Mouse (Mus musculus) C2C12 (cell line): Measurements from ENCODE around the gene Ing1.

Source experiments
- CEBPB ChIP-seq: IDR thresholded peaks from one replicate; pipeline ENCODE4 v1.6.1; 2011; ENCODE audit warnings: low read depth, mild to moderate bottlenecking, control low read depth, moderate library complexity
- CTCF ChIP-seq: IDR thresholded peaks from one replicate; pipeline ENCODE4 v1.5.1; 2011; ENCODE audit not compliant: control insufficient read depth, insufficient read depth, insufficient read length
- MAX ChIP-seq: IDR thresholded peaks from one replicate; pipeline ENCODE4 v1.6.1; 2011; ENCODE audit warnings: mild to moderate bottlenecking, control low read depth
- MYOD1 ChIP-seq: IDR thresholded peaks from one replicate; pipeline ENCODE4 v1.6.1; 2011; ENCODE audit warnings: low read depth; ENCODE audit not compliant: control insufficient read depth, insufficient read length
- MYOG ChIP-seq: IDR thresholded peaks from one replicate; pipeline ENCODE4 v1.6.1; 2011; ENCODE audit not compliant: control insufficient read depth, insufficient read length; ENCODE audit errors: extremely low read depth
- USF1 ChIP-seq: IDR thresholded peaks from one replicate; pipeline ENCODE4 v1.6.1; 2011; ENCODE audit warnings: low read depth, mild to moderate bottlenecking, control low read depth, moderate library complexity

DNA sequence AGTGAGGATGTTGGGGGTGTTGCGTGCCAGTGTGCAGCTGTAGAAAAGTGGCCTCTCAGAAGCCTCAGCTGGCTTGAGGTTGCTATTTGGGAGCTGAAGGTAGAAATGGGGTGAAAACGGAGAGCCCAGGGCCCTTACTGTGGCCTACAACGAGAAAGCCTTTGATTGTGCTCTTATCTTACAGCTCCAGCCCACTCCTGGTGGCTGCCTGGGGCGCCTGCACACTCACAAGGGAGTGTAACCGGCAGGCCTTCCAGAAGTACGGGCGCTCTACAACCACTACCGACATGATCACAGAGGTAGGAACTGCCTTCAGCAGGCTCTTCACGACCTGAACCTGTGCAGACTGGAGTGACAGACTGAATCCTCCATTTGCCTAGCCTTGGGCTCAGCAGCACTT is 42.7 kb upstream of the Ing1 start:
- TF ChIP-seq CTCF = no peak
- no peak for TF ChIP-seq MAX
- no peak for TF ChIP-seq MYOD1
- TF ChIP-seq CEBPB = no peak
- TF ChIP-seq USF1 = no peak
- TF ChIP-seq MYOG = no peak
